Mouse (Mus musculus) induced T-regulatory cell, adult 2 months (primary cell): ENCODE results near the gene Cracr2a.
A peak's percentile ranks its signal among the peaks of the same experiment; 100 is the strongest.

Experiments used
- DNase-seq: peaks from one replicate; pipeline ENCODE4 v3.0.0-alpha.2; 2012; ENCODE audit warnings: low read depth

Cracr2a gene

GRCm38 (mm10) chr6:127565951-127566732 lies 5.0 kb downstream of the Cracr2a start:
- DNase-seq: peak; percentile 58

GRCm38 (mm10) chr6:127571849-127572550 lies 10.9 kb downstream of the Cracr2a start:
- no peak for DNase-seq

GRCm38 (mm10) chr6:127573779-127574463 lies 12.8 kb downstream of the Cracr2a start:
- peak; percentile 36 for DNase-seq

GRCm38 (mm10) chr6:127575194-127575593 lies 14.1 kb downstream of the Cracr2a start:
- peak; percentile 53 for DNase-seq

- DNase-seq: no peak
Measured at GRCm38 (mm10) chr6:127577688-127578087, 16.6 kb downstream of the Cracr2a start.

GRCm38 (mm10) chr6:127578316-127578715 lies 17.2 kb downstream of the Cracr2a start:
- DNase-seq: no peak

- no peak for DNase-seq
Measured at GRCm38 (mm10) chr6:127578810-127579209, 17.7 kb downstream of the Cracr2a start.

- peak; percentile 72 for DNase-seq
Measured at GRCm38 (mm10) chr6:127581915-127582314, 20.8 kb downstream of the Cracr2a start.

- DNase-seq: peak; percentile 94
Measured at GRCm38 (mm10) chr6:127582391-127583176, 21.4 kb downstream of the Cracr2a start.

GRCm38 (mm10) chr6:127591467-127591866 lies 30.3 kb downstream of the Cracr2a start:
- DNase-seq: no peak

- DNase-seq: no peak
Measured at GRCm38 (mm10) chr6:127593487-127593886, 32.3 kb downstream of the Cracr2a start.

- DNase-seq: no peak
Measured at GRCm38 (mm10) chr6:127599280-127599679, 38.1 kb downstream of the Cracr2a start.

- no peak for DNase-seq
Measured at GRCm38 (mm10) chr6:127605067-127606025, 44.2 kb downstream of the Cracr2a start.

GRCm38 (mm10) chr6:127609673-127610072 lies 48.5 kb downstream of the Cracr2a start:
- DNase-seq: no peak

- no peak for DNase-seq
Measured at GRCm38 (mm10) chr6:127611216-127611615, 50.1 kb downstream of the Cracr2a start.

- DNase-seq: no peak
Measured at GRCm38 (mm10) chr6:127614083-127614984, 53.2 kb downstream of the Cracr2a start.

- DNase-seq: peak; percentile 20
Measured at GRCm38 (mm10) chr6:127616623-127617022, 55.5 kb downstream of the Cracr2a start.

GRCm38 (mm10) chr6:127617258-127618025 lies 56.3 kb downstream of the Cracr2a start:
- DNase-seq: peak; percentile 55

GRCm38 (mm10) chr6:127618686-127619085 lies 57.5 kb downstream of the Cracr2a start:
- DNase-seq: no peak
